Mouse (Mus musculus): ENCODE measurements at regions not wholly inside any gene's neighbourhood (a gene's known extent, or its start where the extent isn't known, plus 50 kb on each side); places are given as distances from the start of the nearest gene placed in this dataset.

DNA sequence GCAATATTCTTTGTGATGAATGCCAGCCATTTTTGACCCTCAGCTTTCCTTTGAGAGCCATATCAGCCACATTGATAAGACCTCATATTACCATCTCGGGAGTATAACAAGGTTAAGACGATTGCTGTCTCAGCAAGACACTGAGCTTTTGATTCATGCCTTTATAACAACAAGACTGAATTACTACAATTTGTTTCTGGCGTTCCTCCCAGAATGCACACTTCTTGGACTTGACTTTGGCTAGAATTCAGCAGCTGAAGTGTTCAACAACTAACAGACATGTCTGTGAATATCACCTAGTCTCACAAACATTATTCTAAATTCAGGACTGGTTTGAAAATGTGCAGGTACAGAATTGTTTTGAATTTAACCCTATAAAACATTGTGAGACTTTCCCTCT is 324.5 kb downstream of the Dnajb9 start:
- 79% methylated on average over 3 of the region's 3 CpGs for WGBS

DNA sequence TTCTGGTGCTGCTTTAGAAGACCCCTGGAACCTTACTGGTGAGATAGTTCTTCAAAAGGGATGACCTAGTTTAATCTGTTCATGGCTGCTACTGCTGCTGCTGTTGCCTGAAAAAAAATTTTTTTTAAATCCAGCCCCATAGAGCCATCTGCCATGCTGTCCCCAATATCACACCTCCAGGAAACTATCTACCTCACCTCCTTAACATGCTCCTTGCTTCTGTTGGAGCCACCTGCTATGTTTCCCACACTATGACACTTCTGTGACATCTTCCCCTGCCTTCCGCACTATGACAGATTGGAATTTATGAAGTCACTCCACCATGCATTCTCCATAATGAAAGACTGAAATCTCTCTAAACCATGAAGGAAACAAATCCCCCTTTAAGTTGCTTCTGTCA is 349.6 kb downstream of the Dnajb9 start:
- Histone ChIP-seq H3K36me3 (ENCODE audit: control insufficient read depth, insufficient read depth, low read length) (no peaks in the 10 kb centered on the region), H3K4me3 (ENCODE audit: low read depth, low read length) (no peak overlapping the region), H3K9me3 (ENCODE audit: control insufficient read depth, low read length) (no peaks in the 10 kb centered on the region), H3K4me2 (ENCODE audit: low read depth) (no peak overlapping the region), H3K4me1 (ENCODE audit: control insufficient read depth, insufficient read depth, low read length) (no peaks in the 10 kb centered on the region), H3K27ac (ENCODE audit: low read depth, low read length) (no peak overlapping the region), H3K27me3 (ENCODE audit: control insufficient read depth, insufficient read depth, low read length) (no peaks in the 10 kb centered on the region), H3K9ac (ENCODE audit: low read length) (no peak overlapping the region)
- 88% methylated on average over 1 of the region's 1 CpGs for WGBS
- ATAC-seq (ENCODE audit: insufficient read depth, low FRiP score, low TSS enrichment) (no peak), DNase-seq (ENCODE audit: low spot score) (no peak)

More for the DNA sequence above, 324.5 kb downstream of the Dnajb9 start:
- Histone ChIP-seq H3K4me1 (ENCODE audit: control insufficient read depth, insufficient read depth, low read length) (no peaks in the 10 kb centered on the region), H3K9ac (ENCODE audit: low read length) (no peak overlapping the region), H3K27ac (ENCODE audit: low read depth, low read length) (no peak overlapping the region), H3K4me2 (ENCODE audit: low read depth) (no peak overlapping the region), H3K4me3 (ENCODE audit: low read depth, low read length) (no peak overlapping the region), H3K36me3 (ENCODE audit: control insufficient read depth, insufficient read depth, low read length) (no peaks in the 10 kb centered on the region), H3K9me3 (ENCODE audit: control insufficient read depth, low read length) (no peaks in the 10 kb centered on the region), H3K27me3 (ENCODE audit: control insufficient read depth, insufficient read depth, low read length) (no peaks in the 10 kb centered on the region)
- DNase-seq (ENCODE audit: low spot score) (no peak), ATAC-seq (ENCODE audit: insufficient read depth, low FRiP score, low TSS enrichment) (no peak)

DNA sequence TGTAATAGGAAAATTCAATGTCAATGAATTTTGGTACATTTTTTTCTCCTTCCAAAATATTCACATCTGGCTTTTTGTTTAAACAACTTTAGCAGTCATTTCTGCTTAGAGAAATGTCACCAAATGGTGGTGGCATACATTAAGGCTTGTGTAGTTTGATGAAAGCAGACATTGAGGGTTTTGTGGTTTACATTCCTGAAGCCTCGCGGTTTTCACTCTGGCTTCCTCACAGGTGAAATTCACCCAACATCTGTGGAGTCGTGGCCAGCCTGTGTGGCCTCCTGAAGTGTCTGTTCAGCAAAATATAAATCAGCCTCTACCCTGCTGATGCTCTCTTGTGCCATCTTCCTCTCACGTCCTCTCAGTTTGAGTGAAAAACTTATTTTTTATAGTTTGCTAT is 353.8 kb downstream of the Dnajb9 start:
- 67% methylated on average over 4 of the region's 4 CpGs for WGBS
- Histone ChIP-seq H3K9me3 (ENCODE audit: control insufficient read depth, low read length) (no peaks in the 10 kb centered on the region), H3K9ac (ENCODE audit: low read length) (no peak overlapping the region), H3K36me3 (ENCODE audit: control insufficient read depth, insufficient read depth, low read length) (no peaks in the 10 kb centered on the region), H3K27me3 (ENCODE audit: control insufficient read depth, insufficient read depth, low read length) (no peaks in the 10 kb centered on the region), H3K4me3 (ENCODE audit: low read depth, low read length) (no peak overlapping the region), H3K4me2 (ENCODE audit: low read depth) (no peak overlapping the region), H3K27ac (ENCODE audit: low read depth, low read length) (no peak overlapping the region), H3K4me1 (ENCODE audit: control insufficient read depth, insufficient read depth, low read length) (no peaks in the 10 kb centered on the region)
- ATAC-seq (ENCODE audit: insufficient read depth, low FRiP score, low TSS enrichment) (no peak), DNase-seq (ENCODE audit: low spot score) (no peak)

DNA sequence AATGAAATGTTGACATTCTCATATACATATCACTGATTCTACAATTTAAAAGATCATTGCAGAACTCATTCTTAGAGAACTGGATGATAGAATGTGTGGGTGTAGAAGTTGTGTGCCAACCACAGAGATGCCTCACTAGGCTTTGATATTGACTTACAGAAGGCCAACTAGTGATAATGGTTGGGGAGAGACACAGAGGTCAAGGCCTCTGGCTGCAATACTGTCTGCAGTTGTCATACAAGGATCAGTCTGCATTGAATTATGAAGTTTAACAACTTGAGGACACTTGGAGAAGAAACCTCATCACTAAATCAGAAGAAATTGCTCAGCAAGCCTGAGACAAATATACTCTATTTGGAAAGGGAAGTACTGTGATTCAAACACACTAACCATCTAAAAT is 357.9 kb downstream of the Dnajb9 start:
- Histone ChIP-seq H3K27me3 (ENCODE audit: control insufficient read depth, insufficient read depth, low read length) (no peaks in the 10 kb centered on the region), H3K4me1 (ENCODE audit: control insufficient read depth, insufficient read depth, low read length) (no peaks in the 10 kb centered on the region), H3K9ac (ENCODE audit: low read length) (no peak overlapping the region), H3K4me3 (ENCODE audit: low read depth, low read length) (no peak overlapping the region), H3K9me3 (ENCODE audit: control insufficient read depth, low read length) (no peaks in the 10 kb centered on the region), H3K36me3 (ENCODE audit: control insufficient read depth, insufficient read depth, low read length) (no peaks in the 10 kb centered on the region), H3K4me2 (ENCODE audit: low read depth) (no peak overlapping the region), H3K27ac (ENCODE audit: low read depth, low read length) (no peak overlapping the region)
- no peak for DNase-seq (ENCODE audit: low spot score)
- ATAC-seq (ENCODE audit: insufficient read depth, low FRiP score, low TSS enrichment) = no peak

DNA sequence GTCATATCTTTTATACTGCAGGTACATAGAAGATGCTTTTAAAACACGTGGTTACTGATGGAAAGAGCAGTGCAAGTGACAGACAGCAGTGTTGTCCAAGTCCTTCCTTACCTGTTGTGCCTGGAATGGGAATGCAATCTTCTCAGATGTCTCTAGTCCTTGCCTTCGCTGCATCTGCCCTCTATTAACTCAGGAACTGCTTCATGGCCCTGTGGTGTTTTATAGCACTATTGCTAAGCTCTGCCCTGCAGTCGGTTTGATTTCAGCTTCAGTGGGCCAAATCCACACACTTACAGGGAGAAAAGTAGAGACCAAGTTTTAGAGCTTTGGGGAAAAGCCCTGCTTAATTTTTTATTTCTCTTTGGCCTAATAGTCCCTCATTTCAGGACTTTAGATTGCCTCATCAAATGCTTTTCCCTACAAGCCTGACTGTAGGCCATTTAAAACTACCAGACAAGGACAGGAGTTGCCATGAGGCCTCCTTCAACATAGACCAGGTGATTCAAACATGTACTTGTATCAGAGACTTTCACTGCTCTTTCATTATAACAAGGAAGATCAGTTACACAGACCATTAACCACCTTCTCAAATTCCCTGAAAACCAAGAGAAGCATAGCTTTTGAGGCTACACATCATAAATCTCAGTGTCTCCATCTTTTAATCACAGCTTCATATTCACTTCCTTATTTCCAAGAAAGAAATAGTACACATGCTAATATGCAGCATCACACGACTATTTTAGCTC is 358.7 kb downstream of the Dnajb9 start:
- Histone ChIP-seq H3K4me3 (ENCODE audit: low read depth, low read length) (no peak overlapping the region), H3K27me3 (ENCODE audit: control insufficient read depth, insufficient read depth, low read length) (no peaks in the 10 kb centered on the region), H3K27ac (ENCODE audit: low read depth, low read length) (no peak overlapping the region), H3K4me2 (ENCODE audit: low read depth) (no peak overlapping the region), H3K4me1 (ENCODE audit: control insufficient read depth, insufficient read depth, low read length) (no peaks in the 10 kb centered on the region), H3K36me3 (ENCODE audit: control insufficient read depth, insufficient read depth, low read length) (no peaks in the 10 kb centered on the region), H3K9ac (ENCODE audit: low read length) (no peak overlapping the region), H3K9me3 (ENCODE audit: control insufficient read depth, low read length) (no peaks in the 10 kb centered on the region)
- WGBS = 63% methylated on average over 4 of the region's 4 CpGs
- ATAC-seq (ENCODE audit: insufficient read depth, low FRiP score, low TSS enrichment) = no peak
- DNase-seq (ENCODE audit: low spot score) = no peak

DNA sequence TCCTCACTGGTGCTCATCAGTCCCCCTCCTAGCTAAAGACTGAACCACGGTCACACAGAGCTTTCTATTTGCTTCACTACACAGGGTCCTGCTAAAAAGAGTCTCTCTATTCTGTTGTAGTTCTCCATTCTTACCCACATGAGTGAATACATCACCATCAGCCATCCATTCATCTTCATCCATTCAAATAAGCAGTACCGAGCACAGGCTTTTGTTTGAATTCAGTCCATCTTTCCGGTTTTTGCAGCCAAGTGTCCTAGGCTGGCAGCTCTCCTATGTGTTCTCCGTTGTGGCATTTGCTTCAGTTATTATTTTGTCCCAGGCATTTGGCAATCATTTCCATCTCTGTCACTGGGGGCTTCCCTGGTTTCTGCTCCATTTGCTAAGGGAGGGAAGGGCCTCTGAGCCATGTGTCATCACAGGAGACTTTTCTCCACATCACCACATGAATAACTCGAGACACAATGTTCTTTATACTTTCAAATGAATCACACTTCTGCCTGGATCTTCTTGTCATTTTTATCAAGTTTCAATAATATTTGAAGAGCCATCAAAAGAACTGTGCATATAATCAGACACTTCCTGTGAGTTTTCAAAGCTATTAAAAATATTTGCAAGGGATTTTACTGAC is 366.1 kb downstream of the Dnajb9 start:
- DNase-seq (ENCODE audit: low spot score) = peak; percentile 12
- no peak overlapping the region for H3K9ac ChIP-seq (ENCODE audit: low read length)
- no peaks in the 10 kb centered on the region for H3K9me3 ChIP-seq (ENCODE audit: control insufficient read depth, low read length)
- no peak overlapping the region for H3K4me3 ChIP-seq (ENCODE audit: low read depth, low read length)
- H3K36me3 ChIP-seq (ENCODE audit: control insufficient read depth, insufficient read depth, low read length) = no peaks in the 10 kb centered on the region
- H3K27me3 ChIP-seq (ENCODE audit: control insufficient read depth, insufficient read depth, low read length) = no peaks in the 10 kb centered on the region
- 37% methylated on average over 5 of the region's 5 CpGs for WGBS
- no peak overlapping the region for H3K27ac ChIP-seq (ENCODE audit: low read depth, low read length)
- no peaks in the 10 kb centered on the region for H3K4me1 ChIP-seq (ENCODE audit: control insufficient read depth, insufficient read depth, low read length)
- H3K4me2 ChIP-seq (ENCODE audit: low read depth) = no peak overlapping the region
- peak; percentile 50; the same call in 1 of the 2 replicates for ATAC-seq (ENCODE audit: insufficient read depth, low FRiP score, low TSS enrichment)

DNA sequence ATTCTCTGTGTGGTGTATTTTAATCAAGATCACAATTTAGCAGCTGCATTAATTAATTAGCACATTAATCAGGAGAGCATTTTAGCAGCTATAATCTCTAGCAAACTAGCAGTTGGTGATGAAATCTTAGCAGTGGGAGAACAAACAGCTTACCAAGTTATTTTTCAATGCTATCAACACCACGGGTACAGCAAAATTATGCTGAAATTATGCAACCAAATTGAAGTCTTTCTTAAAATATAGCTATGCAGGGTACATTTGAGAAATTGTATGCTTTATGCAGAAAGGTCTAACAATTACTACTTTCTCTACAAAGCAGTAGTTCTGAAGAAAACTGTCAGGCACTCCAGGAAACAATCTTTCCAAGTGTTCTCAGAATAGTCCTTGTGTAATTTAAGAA is 378.1 kb downstream of the Dnajb9 start:
- ATAC-seq (ENCODE audit: insufficient read depth, low FRiP score, low TSS enrichment) (no peak), DNase-seq (ENCODE audit: low spot score) (no peak)
- Histone ChIP-seq H3K4me3 (ENCODE audit: low read depth, low read length) (no peak overlapping the region), H3K27me3 (ENCODE audit: control insufficient read depth, insufficient read depth, low read length) (no peaks in the 10 kb centered on the region), H3K9me3 (ENCODE audit: control insufficient read depth, low read length) (no peaks in the 10 kb centered on the region), H3K9ac (ENCODE audit: low read length) (no peak overlapping the region), H3K4me1 (ENCODE audit: control insufficient read depth, insufficient read depth, low read length) (no peaks in the 10 kb centered on the region), H3K27ac (ENCODE audit: low read depth, low read length) (no peak overlapping the region), H3K4me2 (ENCODE audit: low read depth) (no peak overlapping the region), H3K36me3 (ENCODE audit: control insufficient read depth, insufficient read depth, low read length) (no peaks in the 10 kb centered on the region)
- 86% methylated on average over 1 of the region's 1 CpGs for WGBS

DNA sequence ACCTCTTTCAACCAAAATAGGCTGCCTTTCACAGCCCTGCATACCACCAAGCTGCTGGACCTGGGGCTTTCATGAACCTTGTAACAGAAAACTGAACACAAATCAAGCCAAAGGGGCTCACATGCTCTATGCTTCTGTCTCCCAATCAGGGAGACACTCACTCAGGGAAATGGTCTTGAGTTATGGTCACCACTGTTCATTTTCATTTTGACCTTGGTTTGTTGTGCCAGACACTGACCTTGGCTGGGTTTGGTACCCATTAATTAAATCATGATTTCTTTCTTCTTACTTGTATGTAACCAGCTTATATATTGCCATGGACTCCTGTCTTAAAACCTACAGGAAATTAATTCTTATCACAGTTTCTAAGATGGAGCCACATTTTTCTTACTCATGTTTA is 381.5 kb downstream of the Dnajb9 start:
- no peak overlapping the region for H3K4me3 ChIP-seq (ENCODE audit: low read depth, low read length)
- no peak overlapping the region for H3K4me2 ChIP-seq (ENCODE audit: low read depth)
- no peak for DNase-seq (ENCODE audit: low spot score)
- no peak for ATAC-seq (ENCODE audit: insufficient read depth, low FRiP score, low TSS enrichment)
- H3K27me3 ChIP-seq (ENCODE audit: control insufficient read depth, insufficient read depth, low read length) = no peaks in the 10 kb centered on the region
- no peak overlapping the region for H3K9ac ChIP-seq (ENCODE audit: low read length)
- no peaks in the 10 kb centered on the region for H3K36me3 ChIP-seq (ENCODE audit: control insufficient read depth, insufficient read depth, low read length)
- no peaks in the 10 kb centered on the region for H3K4me1 ChIP-seq (ENCODE audit: control insufficient read depth, insufficient read depth, low read length)
- H3K27ac ChIP-seq (ENCODE audit: low read depth, low read length) = no peak overlapping the region
- no peaks in the 10 kb centered on the region for H3K9me3 ChIP-seq (ENCODE audit: control insufficient read depth, low read length)

DNA sequence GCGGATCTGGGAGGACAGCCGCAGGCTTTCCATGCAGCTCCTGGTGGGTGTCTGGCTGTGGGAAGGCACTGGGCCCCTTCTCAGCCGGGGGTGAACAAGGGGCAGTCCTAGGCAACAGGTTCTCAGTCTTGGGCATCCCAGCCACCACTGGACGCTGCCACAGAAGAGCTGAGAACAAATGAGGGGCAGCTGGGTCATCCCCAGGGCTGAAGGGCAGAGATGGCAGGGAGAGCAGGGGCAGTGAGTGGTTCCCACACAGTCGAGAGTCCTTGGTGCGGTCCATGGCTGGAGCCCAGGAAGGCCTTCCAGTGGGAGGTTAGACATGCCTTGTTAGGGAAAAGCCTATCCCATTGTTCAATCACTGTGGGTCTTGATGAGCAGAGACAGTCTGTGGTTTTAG is 382.2 kb downstream of the Dnajb9 start:
- WGBS = 79% methylated on average over 6 of the region's 6 CpGs
- no peaks in the 10 kb centered on the region for H3K9me3 ChIP-seq (ENCODE audit: control insufficient read depth, low read length)
- H3K27me3 ChIP-seq (ENCODE audit: control insufficient read depth, insufficient read depth, low read length) = no peaks in the 10 kb centered on the region
- no peaks in the 10 kb centered on the region for H3K36me3 ChIP-seq (ENCODE audit: control insufficient read depth, insufficient read depth, low read length)
- DNase-seq (ENCODE audit: low spot score) (no peak), ATAC-seq (ENCODE audit: insufficient read depth, low FRiP score, low TSS enrichment) (no peak)
- no peak overlapping the region for H3K9ac ChIP-seq (ENCODE audit: low read length)
- no peak overlapping the region for H3K4me3 ChIP-seq (ENCODE audit: low read depth, low read length)
- H3K27ac ChIP-seq (ENCODE audit: low read depth, low read length) = no peak overlapping the region
- H3K4me1 ChIP-seq (ENCODE audit: control insufficient read depth, insufficient read depth, low read length) = no peaks in the 10 kb centered on the region
- H3K4me2 ChIP-seq (ENCODE audit: low read depth) = no peak overlapping the region
